Mouse (Mus musculus) neural tube, embryonic 12.5 days (tissue): Measurements from ENCODE around the gene Foxp4. TPM values are rescaled to one million over a fixed set of nuclear protein-coding genes. Genes with fewer than 3 reads are reported as not detected.

Experiments used
- polyA plus RNA-seq: library from polyadenylated mRNA; unstranded; fragments of >200 nt; fragmentation: Nextera tagmentation; extraction: Ambion mirVana; gene quantifications from 2 replicates; pipeline ENCODE4 v1.2.1, GENCODE M21; 2016

The Foxp4 gene
- polyA plus RNA-seq, 1 experiment from 2014 or later = 31.8 TPM

Other genes starting within 250 kb of the Foxp4 start
- 327 and 354 TPM in 2 replicates for gene Tomm6, start 236.3 kb downstream of the Foxp4 start, polyA plus RNA-seq
- gene Frs3, start 235.6 kb downstream of the Foxp4 start, polyA plus RNA-seq = 22.7 and 24.1 TPM in 2 replicates
- gene Gm21981, start 230.2 kb downstream of the Foxp4 start, polyA plus RNA-seq = 0.28 and 0.54 TPM in 2 replicates
- gene Prickle4, start 229.9 kb downstream of the Foxp4 start, polyA plus RNA-seq = 0.86 and 1.3 TPM in 2 replicates
- not detected in 2 replicates for gene Pgc, start 197.8 kb downstream of the Foxp4 start, polyA plus RNA-seq
- gene Tfeb, start 187.6 kb downstream of the Foxp4 start, polyA plus RNA-seq = 3.8 and 4.5 TPM in 2 replicates
- 12.9 and 13.9 TPM in 2 replicates for gene Mdfi, start 90.0 kb downstream of the Foxp4 start, polyA plus RNA-seq
- gene 1700122O11Rik, start 113.6 kb upstream of the Foxp4 start, polyA plus RNA-seq = not detected in 2 replicates
- 0.18 TPM in 1 of 2 replicates, not detected in the other for gene 1700067P10Rik, start 164.7 kb upstream of the Foxp4 start, polyA plus RNA-seq
- not detected in 2 replicates for gene 9830107B12Rik, start 221.6 kb upstream of the Foxp4 start, polyA plus RNA-seq
- not detected in 2 replicates for gene A530064D06Rik, start 242.6 kb upstream of the Foxp4 start, polyA plus RNA-seq